Mouse (Mus musculus) heart, adult 2 months (tissue): Measurements from ENCODE around the gene Dhx9.

Source experiments
- CTCF ChIP-seq: fragments of 200-600 bp; IDR thresholded peaks from 2 replicates; pipeline ENCODE4 v1.8.1; 2022; ENCODE audit warnings: antibody characterized with exemption, mild to moderate bottlenecking, moderate library complexity
- EP300 ChIP-seq: fragments of 200-500 bp; IDR thresholded peaks from 2 replicates; pipeline ENCODE4 v1.6.1; 2011; ENCODE audit warnings: low read depth, low read length, control low read depth; ENCODE audit not compliant: insufficient read depth

- TF ChIP-seq CTCF: peak; percentile 26
- no peak for TF ChIP-seq EP300
Observed at GRCm38 (mm10) chr1:153501644-153502321, 14.3 kb upstream of the Dhx9 start.
